Mouse (Mus musculus) cerebellum, postnatal 14 days (tissue): Measurements from ENCODE around the gene Spaca6.

Experiments
- DNase-seq, 2 experiments: peaks; one replicate each; pipeline ENCODE4 v3.0.0; 2021; ENCODE audit warnings: mixed read lengths in 2 of 2

The Spaca6 gene

GRCm38 (mm10) chr17:17845187-17846027, 18.4 kb downstream of the Spaca6 start:
- peak in 1 of 2 experiments; percentile 40 for DNase-seq

DNA sequence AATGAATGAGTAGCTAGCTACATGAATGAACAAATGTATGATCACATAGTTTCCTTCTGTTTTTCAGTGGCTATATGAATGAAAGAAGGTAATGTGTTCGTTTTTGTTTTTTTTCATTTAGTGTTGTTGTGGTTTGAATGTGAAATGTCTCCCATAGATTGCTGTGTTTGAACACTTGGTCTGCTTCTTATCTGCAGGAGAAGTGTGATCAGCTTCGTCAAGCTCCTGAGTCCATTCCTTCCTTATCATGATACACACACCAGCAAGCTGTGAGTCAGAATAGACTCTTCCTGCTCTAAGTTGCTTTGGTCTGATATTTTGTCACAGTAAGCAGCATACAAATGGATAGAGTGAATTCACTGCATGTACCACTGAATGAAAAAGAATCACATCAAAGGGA, 22.0 kb downstream of the Spaca6 start:
- DNase-seq = no peak

DNA sequence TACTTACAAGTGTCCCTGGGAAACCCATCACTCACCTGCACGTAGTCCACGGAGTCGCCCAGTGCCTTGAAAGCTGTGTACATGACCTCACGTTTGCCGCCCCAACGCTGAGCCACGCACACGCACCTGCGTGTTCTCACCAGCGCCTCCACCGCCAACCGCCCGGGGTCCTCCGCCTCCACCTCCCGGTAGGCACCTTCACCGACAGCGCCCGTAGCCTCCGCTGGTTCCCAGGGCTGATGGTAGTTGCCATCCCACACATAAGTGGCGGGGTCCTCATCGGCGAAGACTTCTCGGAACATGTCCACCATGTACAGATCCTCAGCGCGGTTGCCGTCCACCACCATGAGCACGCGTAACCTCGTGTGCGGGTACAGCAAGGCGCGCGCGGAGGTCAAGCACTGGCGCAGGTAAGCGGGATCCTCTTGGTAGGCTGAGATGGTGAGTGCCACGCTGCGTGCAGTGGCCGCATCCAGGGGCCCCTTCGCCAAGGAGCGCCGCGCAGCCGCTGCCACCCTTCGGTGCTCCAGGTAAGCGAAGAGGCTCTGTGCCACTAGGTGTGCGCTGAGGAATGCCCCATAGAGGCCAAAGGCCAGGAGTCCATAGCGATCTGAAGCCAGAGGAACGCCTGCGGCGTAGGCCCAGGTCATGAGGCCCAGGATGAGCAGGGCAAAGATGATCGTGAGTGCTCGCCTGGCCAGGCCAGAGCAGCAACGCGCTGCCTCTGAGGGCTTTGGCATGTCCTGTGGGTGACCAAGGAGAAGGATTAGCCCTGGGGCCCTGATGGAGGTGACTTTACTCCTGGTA, 23.2 kb downstream of the Spaca6 start:
- no peak for DNase-seq

- no peak for DNase-seq
Measured at GRCm38 (mm10) chr17:17855064-17855838, 28.3 kb downstream of the Spaca6 start, which contains the start of gene Has1. Gene Has1 (minus strand): TSS chr17:17855205.

DNA sequence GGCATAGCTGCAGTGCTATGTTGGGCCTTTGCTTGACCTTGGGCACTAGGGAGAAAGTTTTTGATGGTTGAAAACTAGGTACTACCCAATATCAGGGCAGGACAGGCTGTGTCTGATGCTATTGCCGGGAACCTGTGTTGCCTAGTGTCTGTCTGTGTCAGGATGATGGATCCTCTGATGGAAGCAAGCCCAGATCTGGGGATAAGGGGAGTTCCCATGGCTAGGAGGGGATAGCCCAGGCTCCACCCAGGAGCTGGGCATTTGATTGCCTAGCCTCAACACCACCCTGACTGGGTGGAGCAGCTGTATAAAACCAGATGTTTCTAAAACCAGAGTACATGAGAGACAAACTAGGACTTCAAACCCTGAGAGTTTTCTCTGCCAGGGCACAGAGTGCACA, 29.7 kb downstream of the Spaca6 start:
- no peak for DNase-seq

- no peak for DNase-seq
Measured at GRCm38 (mm10) chr17:17857446-17857845, 30.5 kb downstream of the Spaca6 start.

DNA sequence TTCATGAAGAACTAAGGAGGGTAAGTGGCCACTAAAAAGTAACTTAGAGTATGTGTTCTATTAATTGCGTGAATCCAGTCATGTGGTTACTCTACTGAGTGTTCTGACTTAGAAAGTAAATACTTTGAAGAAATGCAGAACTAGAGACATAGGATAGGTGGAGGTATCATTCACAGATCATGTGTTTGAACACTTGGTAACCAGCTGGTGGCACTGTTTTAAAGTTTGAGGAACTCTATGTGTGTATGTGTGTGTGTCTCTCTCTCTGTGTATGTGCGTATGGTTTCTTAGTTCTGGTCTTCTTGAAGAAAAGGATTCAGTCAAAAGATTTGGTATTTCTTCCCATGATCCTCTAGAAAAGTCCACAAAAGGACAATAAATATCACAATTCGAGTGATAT, 33.2 kb downstream of the Spaca6 start:
- no peak for DNase-seq

GRCm38 (mm10) chr17:17862360-17862759, 35.4 kb downstream of the Spaca6 start:
- DNase-seq = no peak

GRCm38 (mm10) chr17:17865168-17865567, 38.2 kb downstream of the Spaca6 start:
- no peak for DNase-seq

GRCm38 (mm10) chr17:17866801-17867469, 40.0 kb downstream of the Spaca6 start:
- DNase-seq = no peak

DNA sequence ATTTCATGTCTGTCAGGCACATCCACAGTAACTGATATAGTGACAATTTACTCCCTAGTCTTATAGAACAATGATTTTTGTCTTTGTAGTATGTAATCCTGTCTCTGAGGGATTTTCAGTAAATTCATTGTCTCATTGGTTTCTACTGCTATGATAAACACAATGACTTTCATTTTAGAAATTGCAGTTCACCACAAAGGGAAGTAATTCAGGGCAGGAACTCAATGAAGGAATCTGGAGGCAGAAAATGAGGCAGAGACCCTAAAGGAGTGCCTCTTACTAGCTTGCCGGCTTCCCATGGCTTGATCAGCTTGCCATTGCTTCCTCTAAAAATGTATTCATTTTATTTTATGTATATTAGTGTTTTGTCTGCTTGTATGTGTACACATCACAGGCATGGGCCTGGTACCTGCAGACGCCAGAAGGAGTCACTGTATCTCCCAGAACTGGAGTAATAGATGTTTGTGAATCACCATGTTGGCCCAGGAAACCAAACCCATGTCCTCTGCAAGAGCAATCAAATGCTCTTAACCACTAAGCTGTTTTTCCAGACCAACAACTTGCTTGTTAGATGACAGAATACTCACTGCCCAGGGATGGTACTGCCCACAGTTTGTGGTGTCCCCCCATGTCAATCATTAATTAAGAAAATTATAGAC, 44.1 kb downstream of the Spaca6 start:
- DNase-seq = no peak

DNA sequence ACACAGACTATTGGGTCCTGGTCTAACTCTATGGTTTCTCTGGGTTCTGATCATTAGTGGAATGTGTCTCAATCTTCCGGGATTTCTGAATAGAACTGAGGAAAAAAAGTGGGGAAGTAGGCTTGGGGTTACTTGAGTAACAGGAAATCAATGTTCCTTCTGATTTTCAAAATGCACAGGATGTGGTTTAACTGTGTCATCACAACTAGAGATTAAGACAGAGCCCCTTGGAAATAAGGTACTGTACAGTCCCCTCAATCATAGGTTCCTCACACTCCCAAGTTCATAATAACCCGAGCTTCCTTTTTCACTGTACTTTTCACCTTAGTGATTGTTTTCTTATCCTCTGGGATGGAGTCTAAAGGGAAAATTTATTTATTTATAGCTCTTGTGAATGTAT, 44.7 kb downstream of the Spaca6 start:
- DNase-seq = no peak

- no peak for DNase-seq
Measured at GRCm38 (mm10) chr17:17879347-17879746, 52.4 kb downstream of the Spaca6 start.

DNA sequence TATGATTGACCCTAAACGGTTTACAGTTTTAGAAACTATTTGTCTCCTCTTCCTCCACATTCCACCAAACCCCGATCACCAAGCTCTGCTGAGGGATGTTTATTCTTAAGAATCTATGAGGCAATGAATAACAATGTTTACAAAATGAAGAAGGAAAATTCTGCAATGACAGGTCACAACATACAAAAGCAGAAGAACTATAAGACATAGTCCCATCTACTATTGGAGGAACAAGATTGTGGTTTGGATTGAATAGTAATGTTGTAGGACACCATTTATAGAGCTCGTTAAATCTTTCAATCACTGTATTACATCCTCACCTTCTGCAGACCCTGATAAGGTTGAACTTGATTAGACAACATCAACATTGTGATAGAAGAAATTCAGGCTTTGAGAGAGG, 55.7 kb downstream of the Spaca6 start:
- DNase-seq = no peak

- no peak for DNase-seq
Measured at GRCm38 (mm10) chr17:17883840-17884239, 56.9 kb downstream of the Spaca6 start, which contains the start of gene Fpr1. Gene Fpr1 (minus strand): TSS chr17:17883940.

DNA sequence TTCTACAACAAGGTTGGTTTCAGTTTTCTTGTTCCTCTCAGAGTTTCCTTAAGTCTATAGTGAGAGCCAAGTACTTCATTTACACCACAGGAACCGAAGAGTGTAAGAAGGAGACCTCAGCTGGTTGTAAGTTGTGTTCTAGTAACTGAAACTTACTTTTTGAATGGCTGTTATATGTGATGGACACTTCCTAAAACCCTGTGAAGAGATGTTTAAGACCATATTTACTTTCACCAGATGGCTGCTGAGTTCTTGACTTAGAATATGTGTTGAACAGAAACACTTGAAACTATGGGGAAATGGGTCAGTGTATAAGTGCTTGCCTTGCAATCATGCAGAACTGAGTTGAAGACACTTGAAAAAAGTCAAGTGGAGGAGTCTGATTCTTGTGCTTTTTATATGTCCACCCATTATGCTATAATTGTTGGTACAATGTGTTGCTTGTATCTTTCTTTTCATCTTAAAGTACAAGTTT, 60.9 kb downstream of the Spaca6 start, which contains the start of the genes Fpr2 and Fpr3:
TSS of gene Fpr2 (plus strand) at position 51 of the 475 bp plus-strand sequence.
TSS of gene Fpr3 (plus strand) at position 79 of the 475 bp plus-strand sequence.
- no peak for DNase-seq

- no peak for DNase-seq
Measured at GRCm38 (mm10) chr17:17889732-17890425, 62.9 kb downstream of the Spaca6 start.
